In the genomic region with DNA sequence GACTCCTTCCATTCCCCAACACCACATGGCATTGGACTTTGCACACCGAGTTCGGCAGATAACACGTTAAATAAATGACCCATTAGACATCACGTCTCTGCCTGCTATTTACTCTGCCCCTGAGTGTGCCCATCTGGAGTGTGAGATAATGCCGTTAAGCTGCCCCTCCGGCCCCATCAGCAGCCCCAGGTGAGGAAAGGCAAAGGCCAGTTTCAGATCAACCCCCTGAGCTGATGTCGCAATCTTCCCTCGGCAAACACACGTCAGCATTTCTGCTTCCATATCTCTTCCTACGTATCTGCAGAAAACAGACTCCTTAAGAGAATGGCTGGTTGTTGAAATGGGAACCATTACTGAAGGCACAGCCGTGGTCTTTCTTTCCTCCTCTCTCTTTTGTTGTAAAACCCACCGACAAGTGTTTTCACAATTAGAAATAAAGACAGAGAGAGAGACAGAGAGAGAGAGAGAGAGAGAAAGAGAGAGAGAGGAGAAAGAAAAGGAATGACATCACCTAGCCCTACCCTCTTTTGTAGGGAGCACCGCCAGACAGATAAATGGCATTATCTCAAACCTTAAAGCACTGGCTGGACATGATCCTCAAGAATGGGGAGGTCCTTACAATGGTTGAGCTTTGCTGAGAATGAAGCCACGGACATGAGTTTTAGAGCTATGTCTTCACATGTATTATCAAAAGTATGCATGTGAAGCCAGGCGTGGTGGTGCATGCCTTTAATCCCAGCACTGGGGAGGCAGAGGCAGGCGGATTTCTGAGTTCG, we compare ENCODE assay signal across 10 mouse cellular contexts. TPM values are rescaled to one million over a fixed set of nuclear protein-coding genes. Genes with fewer than 3 reads are reported as not detected.
A peak's percentile ranks its signal among the peaks of the same experiment; 100 is the strongest.
DNase-seq lines count a peak whose midpoint lies in the region; ATAC-seq and TF ChIP-seq lines count a peak whose summit lies in the region.
"Had no signal": no experiment of that assay in that cellular context is flagged by ENCODE, and none has a peak within 500 bp of the region (broad histone marks: within the 10 kb centered on the region; RNA-seq: fewer than 3 reads in every experiment).

No protein-coding gene starts in this region.

- no peak overlapping the region for H3K9ac ChIP-seq in forebrain, postnatal 0 days
- H3K9ac ChIP-seq in heart, embryonic 16.5 days (ENCODE audit: low read length): no peak overlapping the region; the same call in 1 of the 2 replicates
- H3K9ac ChIP-seq in midbrain, embryonic 15.5 days: no peak overlapping the region
- H3K9ac ChIP-seq: neural tube, embryonic 13.5 days had no signal

- TF ChIP-seq CTCF in forebrain, postnatal 0 days (IDR thresholded peaks at IDR 0.05; ENCODE audit: low read depth): no peak

- no peaks in the 10 kb centered on the region for H3K36me3 ChIP-seq in forebrain, embryonic 10.5 days (replicated peaks)
- H3K36me3 ChIP-seq in forebrain, postnatal 0 days (ENCODE audit: insufficient read depth): no peaks in the 10 kb centered on the region
- no peaks in the 10 kb centered on the region for H3K36me3 ChIP-seq in heart, embryonic 16.5 days (ENCODE audit: control insufficient read depth, insufficient read depth)
- H3K36me3 ChIP-seq in midbrain, embryonic 15.5 days (replicated peaks): no peaks in the 10 kb centered on the region
- H3K36me3 ChIP-seq: neural tube, embryonic 13.5 days had no signal

- no peak for DNase-seq in forebrain, embryonic 10.5 days (ENCODE audit: extremely low spot score, low spot score)
- DNase-seq in forebrain, postnatal 0 days: no peak
- peak; percentile 25 for DNase-seq in kidney, postnatal 14 days
- no peak for DNase-seq in left cerebral cortex, adult 8-10 months (ENCODE audit: low spot score in 2 of 2)
- no peak for DNase-seq in layer of hippocampus, postnatal 36 days
- no peak for DNase-seq in frontal cortex, postnatal 25 days (ENCODE audit: low spot score in 2 of 2)

- peak overlapping the region; percentile 56; the same call in 1 of the 2 replicates for H3K27ac ChIP-seq in forebrain, embryonic 10.5 days
- no peak overlapping the region for H3K27ac ChIP-seq in forebrain, postnatal 0 days (ENCODE audit: low read depth, low read length)
- no peak overlapping the region for H3K27ac ChIP-seq in heart, embryonic 16.5 days (ENCODE audit: low read length)
- H3K27ac ChIP-seq in midbrain, embryonic 15.5 days: no peak overlapping the region
- H3K27ac ChIP-seq: heart, adult 2 months; neural tube, embryonic 13.5 days had no signal

- no peaks in the 10 kb centered on the region for H3K9me3 ChIP-seq in forebrain, embryonic 10.5 days
- no peaks in the 10 kb centered on the region for H3K9me3 ChIP-seq in forebrain, postnatal 0 days (ENCODE audit: low read length)
- no peaks in the 10 kb centered on the region for H3K9me3 ChIP-seq in heart, embryonic 16.5 days (replicated peaks; ENCODE audit: control insufficient read depth, low read length)
- no peaks in the 10 kb centered on the region for H3K9me3 ChIP-seq in midbrain, embryonic 15.5 days
- H3K9me3 ChIP-seq: neural tube, embryonic 13.5 days had no signal

- peaks cover 7% of the 10 kb centered on the region for H3K4me1 ChIP-seq in forebrain, embryonic 10.5 days
- no peaks in the 10 kb centered on the region for H3K4me1 ChIP-seq in forebrain, postnatal 0 days (ENCODE audit: insufficient read depth)
- peaks cover 9% of the 10 kb centered on the region for H3K4me1 ChIP-seq in heart, embryonic 16.5 days (ENCODE audit: control insufficient read depth, insufficient read depth, low read length)
- H3K4me1 ChIP-seq in midbrain, embryonic 15.5 days: no peaks in the 10 kb centered on the region

- no peak for ATAC-seq in forebrain, postnatal 0 days
- peak; percentile 65 for ATAC-seq in heart, embryonic 16.5 days (replicated peaks; ENCODE audit: extremely low read depth, insufficient read depth, low FRiP score)
- 0 out of 2 replicates have a peak, but pooled peaks have one; percentile 50 for ATAC-seq in midbrain, embryonic 15.5 days (replicated peaks)

- H3K27me3 ChIP-seq in forebrain, embryonic 10.5 days (ENCODE audit: poor library complexity, severe bottlenecking): no peaks in the 10 kb centered on the region
- no peaks in the 10 kb centered on the region for H3K27me3 ChIP-seq in forebrain, postnatal 0 days (ENCODE audit: insufficient read depth, low read length)
- H3K27me3 ChIP-seq in heart, embryonic 16.5 days (ENCODE audit: control insufficient read depth, insufficient read depth, low read length): no peaks in the 10 kb centered on the region
- no peaks in the 10 kb centered on the region for H3K27me3 ChIP-seq in midbrain, embryonic 15.5 days (replicated peaks)
- H3K27me3 ChIP-seq: neural tube, embryonic 13.5 days had no signal

- 86% methylated on average over 17 of the region's 17 CpGs for WGBS in forebrain, embryonic 10.5 days
- 83% methylated on average over 17 of the region's 17 CpGs for WGBS in forebrain, postnatal 0 days
- WGBS in heart, embryonic 16.5 days: 28% methylated on average over 17 of the region's 17 CpGs
- 73% methylated on average over 17 of the region's 17 CpGs for WGBS in midbrain, embryonic 15.5 days

- no peak overlapping the region for H3K4me3 ChIP-seq in forebrain, embryonic 10.5 days
- H3K4me3 ChIP-seq in forebrain, postnatal 0 days (ENCODE audit: low read depth, low read length): no peak overlapping the region
- peak overlapping the region; percentile 15 for H3K4me3 ChIP-seq in heart, embryonic 16.5 days (ENCODE audit: low read length)
- no peak overlapping the region for H3K4me3 ChIP-seq in midbrain, embryonic 15.5 days
- H3K4me3 ChIP-seq: heart, adult 2 months; neural tube, embryonic 13.5 days had no signal

- H3K4me2 ChIP-seq in forebrain, postnatal 0 days (ENCODE audit: low read depth): no peak overlapping the region
- peak overlapping the region; percentile 63 for H3K4me2 ChIP-seq in heart, embryonic 16.5 days (ENCODE audit: low read depth, low read length)
- no peak overlapping the region for H3K4me2 ChIP-seq in midbrain, embryonic 15.5 days
- H3K4me2 ChIP-seq: neural tube, embryonic 13.5 days had no signal

RNA-seq across cellular contexts. Expression of a gene that starts 23.2 kb away (rescaled TPM):
- 30.2 and 32.9 TPM in 2 replicates for polyA plus RNA-seq in forebrain, embryonic 10.5 days (2016; fragmentation: Nextera tagmentation; extraction: Ambion mirVana)
- total RNA-seq in forebrain, postnatal 0 days (2014; rRNA removed): 104 and 114 TPM in 2 replicates
- 19.4 and 22.2 TPM in 2 replicates for polyA plus RNA-seq in forebrain, postnatal 0 days (2015; fragmentation: Nextera tagmentation; extraction: Ambion mirVana)
- 30.0 and 30.4 TPM in 2 replicates for polyA plus RNA-seq in heart, embryonic 16.5 days (2015; fragmentation: Nextera tagmentation; extraction: Ambion mirVana)
- polyA plus RNA-seq in midbrain, embryonic 15.5 days (2015; fragmentation: Nextera tagmentation; extraction: Ambion mirVana): 25.2 and 28.3 TPM in 2 replicates
- 10 to 100 TPM; 59.0 to 69.1 (median 62.1) TPM for total RNA-seq in left cerebral cortex, adult 8-10 months (2022)
- 10 to 100 TPM; 80.0 to 80.4 TPM for total RNA-seq in layer of hippocampus, postnatal 36 days (2021)

RNA-seq across cellular contexts. Expression of a gene that starts 45.1 kb away (rescaled TPM):
- polyA plus RNA-seq in forebrain, embryonic 10.5 days (2016; fragmentation: Nextera tagmentation; extraction: Ambion mirVana): not detected in 2 replicates
- total RNA-seq in forebrain, postnatal 0 days (2014; rRNA removed): not detected in 2 replicates
- not detected in 2 replicates for polyA plus RNA-seq in forebrain, postnatal 0 days (2015; fragmentation: Nextera tagmentation; extraction: Ambion mirVana)
- polyA plus RNA-seq in heart, embryonic 16.5 days (2015; fragmentation: Nextera tagmentation; extraction: Ambion mirVana): not detected in 2 replicates
- not detected in 2 replicates for polyA plus RNA-seq in midbrain, embryonic 15.5 days (2015; fragmentation: Nextera tagmentation; extraction: Ambion mirVana)
- not detected for total RNA-seq in left cerebral cortex, adult 8-10 months (2022)
- total RNA-seq in layer of hippocampus, postnatal 36 days (2021): not detected
- total RNA-seq: heart, adult 2 months had no signal
- polyA plus RNA-seq: heart, adult 2 months; neural tube, embryonic 13.5 days had no signal

RNA-seq across cellular contexts. Expression of a gene that starts 47.9 kb away (rescaled TPM):
- not detected in 2 replicates for polyA plus RNA-seq in forebrain, embryonic 10.5 days (2016; fragmentation: Nextera tagmentation; extraction: Ambion mirVana)
- total RNA-seq in forebrain, postnatal 0 days (2014; rRNA removed): not detected in 2 replicates
- polyA plus RNA-seq in forebrain, postnatal 0 days (2015; fragmentation: Nextera tagmentation; extraction: Ambion mirVana): not detected in 2 replicates
- polyA plus RNA-seq in heart, embryonic 16.5 days (2015; fragmentation: Nextera tagmentation; extraction: Ambion mirVana): 0.67 TPM in 1 of 2 replicates, not detected in the other
- 0.27 TPM in 1 of 2 replicates, not detected in the other for polyA plus RNA-seq in midbrain, embryonic 15.5 days (2015; fragmentation: Nextera tagmentation; extraction: Ambion mirVana)
- not detected for total RNA-seq in left cerebral cortex, adult 8-10 months (2022)
- not detected for total RNA-seq in layer of hippocampus, postnatal 36 days (2021)
- total RNA-seq: heart, adult 2 months had no signal
- polyA plus RNA-seq: heart, adult 2 months had no signal
